Mouse (Mus musculus): Measurements from ENCODE around the gene Olfr1297. TPM values are rescaled to one million over a fixed set of nuclear protein-coding genes. Genes with fewer than 3 reads are reported as not detected.

The Olfr1297 gene
- total RNA-seq (2021) = not detected
- long read RNA-seq, experiment 1 = 0 reads
- long read RNA-seq, experiment 2 = 0 reads

DNA sequence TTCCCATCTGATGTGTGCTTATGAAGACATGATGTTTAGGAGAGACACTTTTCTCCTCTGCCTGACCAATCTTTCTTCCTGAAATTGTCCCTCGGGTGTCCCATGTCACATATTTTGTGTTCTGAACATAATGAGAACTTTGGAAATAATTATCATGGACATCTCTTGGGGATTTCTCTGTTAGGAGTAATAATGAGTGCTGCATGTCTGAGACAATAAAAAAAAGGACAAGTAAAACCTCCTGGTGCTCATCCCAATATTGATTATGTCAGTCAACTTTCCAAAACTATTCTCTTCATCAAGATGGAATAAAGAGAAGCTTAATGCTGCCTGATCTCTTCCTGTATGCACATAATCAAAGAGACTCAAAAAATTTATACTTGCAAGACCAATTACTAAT is at the start of gene Olfr1297:
Gene Olfr1297, minus strand, starts transcription at position 101 of the 400 bp plus-strand sequence.
- DNase-seq (ENCODE audit: low spot score in 2 of 2) = no peak

DNA sequence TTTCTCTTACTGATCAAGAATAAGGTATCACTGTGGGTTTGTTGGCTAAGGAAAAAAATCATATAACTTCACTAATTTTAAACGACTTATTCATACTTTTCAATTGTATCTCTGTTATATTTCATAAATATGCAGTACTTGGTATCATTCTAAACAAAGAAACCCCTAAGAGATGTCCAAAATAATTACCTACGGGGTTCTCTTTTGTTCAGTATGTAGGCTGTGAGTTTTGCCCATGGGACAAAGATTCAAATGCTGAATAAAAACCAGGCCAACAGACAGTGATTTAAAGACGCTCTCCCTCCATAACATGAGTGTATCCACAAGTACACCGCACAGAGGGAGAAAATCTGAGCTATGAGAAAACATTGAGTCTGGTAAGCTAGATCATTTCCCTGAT is 34.8 kb upstream of the Olfr1297 start, which contains the start of gene Olfr1299:
Gene Olfr1299, plus strand, starts transcription at position 301 of the 400 bp plus-strand sequence.
- no peak for DNase-seq (ENCODE audit: low spot score in 2 of 2)

GRCm38 (mm10) chr2:111649101-111649500 is 22.8 kb upstream of the Olfr1297 start, which contains the start of gene Olfr1298:
Gene Olfr1298 (minus strand): TSS chr2:111649201.
- no peak for DNase-seq (ENCODE audit: low spot score in 2 of 2)

- no peak for DNase-seq (ENCODE audit: low spot score in 2 of 2)
Measured at GRCm38 (mm10) chr2:111569581-111569980, 56.7 kb downstream of the Olfr1297 start, which contains the start of gene Olfr1295. Gene Olfr1295 (minus strand): TSS chr2:111569681.

Other genes with a start within 250 kb of the Olfr1297 start
- not detected for gene Olfr1286, start 203.4 kb downstream of the Olfr1297 start, total RNA-seq (2021)
- not detected for gene Olfr1287, start 177.4 kb downstream of the Olfr1297 start, total RNA-seq (2021)
- not detected for gene Olfr1288, start 152.4 kb downstream of the Olfr1297 start, total RNA-seq (2021)
- gene Olfr1289, start 145.7 kb downstream of the Olfr1297 start, total RNA-seq (2021) = not detected
- not detected for gene Olfr1290, start 132.7 kb downstream of the Olfr1297 start, total RNA-seq (2021)
- gene Olfr1291-ps1, start 129.3 kb downstream of the Olfr1297 start, total RNA-seq (2021) = not detected
- gene Olfr1293-ps, start 101.3 kb downstream of the Olfr1297 start, total RNA-seq (2021) = not detected
- gene Olfr1294, start 86.2 kb downstream of the Olfr1297 start, total RNA-seq (2021) = not detected
- gene Olfr1295, start 56.8 kb downstream of the Olfr1297 start, total RNA-seq (2021) = not detected
- gene Olfr1298, start 22.7 kb upstream of the Olfr1297 start, total RNA-seq (2021) = not detected
- not detected for gene Olfr1299, start 34.9 kb upstream of the Olfr1297 start, total RNA-seq (2021)
- gene Olfr1301, start 124.5 kb upstream of the Olfr1297 start, total RNA-seq (2021) = not detected
- not detected for gene Olfr1302, start 150.9 kb upstream of the Olfr1297 start, total RNA-seq (2021)
- not detected for gene Olfr1303, start 193.8 kb upstream of the Olfr1297 start, total RNA-seq (2021)